27 mouse cellular contexts compared by ENCODE assay signal in the genomic region with DNA sequence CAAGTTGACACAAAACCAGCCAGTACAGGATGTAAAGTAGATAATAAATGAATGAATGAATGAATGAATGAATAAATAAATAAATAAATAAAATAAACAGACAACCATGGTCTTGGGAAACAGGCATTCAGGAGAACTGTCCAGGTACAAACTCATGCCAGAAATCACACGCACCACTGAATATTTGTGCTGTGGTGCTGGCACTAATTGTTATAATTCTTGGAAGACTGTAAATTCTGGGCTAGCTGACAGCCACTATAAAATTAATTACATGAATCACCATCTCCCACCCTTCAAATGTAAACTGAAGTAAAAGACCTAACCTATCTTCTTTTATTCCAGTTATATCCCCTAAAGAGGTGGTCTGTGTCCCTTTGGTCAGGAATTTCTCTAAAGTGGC.
DNase-seq lines count a peak whose midpoint lies in the region; ATAC-seq lines count a peak whose summit lies in the region.
"Had no signal": no experiment of that assay in that cellular context is flagged by ENCODE, and none has a peak within 500 bp of the region (broad histone marks: within the 10 kb centered on the region; RNA-seq: fewer than 3 reads in every experiment).

No protein-coding gene starts in this region.

- DNase-seq in cerebellum, postnatal 10 days = peak; percentile 80 to 83
- DNase-seq in cerebellum, postnatal 36 days = peak; percentile 23 to 39
- no peak for DNase-seq in cerebellum, adult 9-11 months
- DNase-seq in retina, postnatal 1 day = peak; percentile 35
- DNase-seq in retina, embryonic 14.5 days (ENCODE audit: low spot score) = no peak
- no peak for DNase-seq in forebrain, embryonic 11.5 days (ENCODE audit: low spot score)
- DNase-seq: adrenal gland, adult 2 months; adrenal gland, postnatal 14 days; B cell, adult 2 months; gastrocnemius, postnatal 25 days; heart, adult 18-20 months; heart, postnatal 10 days; heart, postnatal 36 days; kidney, adult 11 months had no signal

- ATAC-seq in cerebellum, adult (ENCODE audit: insufficient number of reproducible peaks, low FRiP score, low TSS enrichment) = no peak
- no peak for ATAC-seq in forebrain, embryonic 11.5 days (replicated peaks; ENCODE audit: low FRiP score)
- ATAC-seq: forebrain, embryonic 15.5 days; hindbrain, embryonic 16.5 days; intestine, embryonic 15.5 days had no signal

- no peaks in the 10 kb centered on the region for H3K27me3 ChIP-seq in forebrain, embryonic 11.5 days (ENCODE audit: control insufficient read depth, insufficient read depth, low read length)
- H3K27me3 ChIP-seq: CH12.LX; embryonic facial prominence, embryonic 12.5 days; embryonic facial prominence, embryonic 15.5 days; forebrain, embryonic 12.5 days; forebrain, embryonic 15.5 days; heart, embryonic 12.5 days; heart, embryonic 15.5 days; hindbrain, embryonic 13.5 days; intestine, embryonic 15.5 days had no signal

- H3K4me2 ChIP-seq in forebrain, embryonic 11.5 days (ENCODE audit: low read depth, low read length, severe bottlenecking) = no peak overlapping the region
- H3K4me2 ChIP-seq: embryonic facial prominence, embryonic 12.5 days; embryonic facial prominence, embryonic 15.5 days; forebrain, embryonic 12.5 days; forebrain, embryonic 15.5 days; heart, embryonic 12.5 days; heart, embryonic 15.5 days; hindbrain, embryonic 13.5 days; intestine, embryonic 15.5 days had no signal

- WGBS in forebrain, embryonic 11.5 days = 96% methylated on average over 1 of the region's 1 CpGs

- no peaks in the 10 kb centered on the region for H3K9me3 ChIP-seq in forebrain, embryonic 11.5 days (ENCODE audit: control insufficient read depth, low read length)
- H3K9me3 ChIP-seq: embryonic facial prominence, embryonic 12.5 days; embryonic facial prominence, embryonic 15.5 days; forebrain, embryonic 12.5 days; forebrain, embryonic 15.5 days; G1E; heart, embryonic 12.5 days; heart, embryonic 15.5 days; hindbrain, embryonic 10.5 days; hindbrain, embryonic 13.5 days; intestine, embryonic 15.5 days had no signal

- no peak overlapping the region for H3K27ac ChIP-seq in forebrain, embryonic 11.5 days (ENCODE audit: low read depth, low read length)
- H3K27ac ChIP-seq: embryonic facial prominence, embryonic 12.5 days; embryonic facial prominence, embryonic 15.5 days; forebrain, embryonic 12.5 days; forebrain, embryonic 15.5 days; heart, embryonic 15.5 days; hindbrain, embryonic 10.5 days; hindbrain, embryonic 13.5 days; intestine, embryonic 15.5 days had no signal

- no peak overlapping the region for H3K9ac ChIP-seq in forebrain, embryonic 11.5 days (ENCODE audit: low read length)
- H3K9ac ChIP-seq: embryonic facial prominence, embryonic 12.5 days; embryonic facial prominence, embryonic 15.5 days; forebrain, embryonic 12.5 days; forebrain, embryonic 15.5 days; heart, embryonic 12.5 days; heart, embryonic 15.5 days; hindbrain, embryonic 13.5 days; intestine, embryonic 15.5 days had no signal

- no peak overlapping the region for H3K4me3 ChIP-seq in forebrain, embryonic 11.5 days (ENCODE audit: low read depth, low read length)
- H3K4me3 ChIP-seq: embryonic facial prominence, embryonic 12.5 days; embryonic facial prominence, embryonic 15.5 days; forebrain, embryonic 12.5 days; forebrain, embryonic 15.5 days; heart, embryonic 12.5 days; heart, embryonic 15.5 days; hindbrain, embryonic 10.5 days; hindbrain, embryonic 13.5 days; intestine, embryonic 15.5 days had no signal

- H3K4me1 ChIP-seq in forebrain, embryonic 11.5 days (replicated peaks; ENCODE audit: control insufficient read depth, insufficient read depth, low read length) = no peaks in the 10 kb centered on the region
- H3K4me1 ChIP-seq: embryonic facial prominence, embryonic 12.5 days; embryonic facial prominence, embryonic 15.5 days; heart, embryonic 12.5 days; heart, embryonic 15.5 days; hindbrain, embryonic 10.5 days; hindbrain, embryonic 13.5 days; intestine, embryonic 15.5 days had no signal

- no peaks in the 10 kb centered on the region for H3K36me3 ChIP-seq in forebrain, embryonic 11.5 days (ENCODE audit: control insufficient read depth, insufficient read depth, low read length)
- H3K36me3 ChIP-seq: embryonic facial prominence, embryonic 12.5 days; embryonic facial prominence, embryonic 15.5 days; forebrain, embryonic 12.5 days; forebrain, embryonic 15.5 days; G1E; heart, embryonic 12.5 days; heart, embryonic 15.5 days; hindbrain, embryonic 10.5 days; hindbrain, embryonic 13.5 days; intestine, embryonic 15.5 days had no signal

Comparison
In these comparisons a context has a peak if more than half of its experiments do, and no peak if none do; other contexts are left out.
1. DNase-seq: peak in cerebellum, postnatal 10 days (2 of 2), cerebellum, postnatal 36 days (2 of 2) and retina, postnatal 1 day (single experiment); none in cerebellum, adult 9-11 months (single experiment), retina, embryonic 14.5 days (single experiment) and forebrain, embryonic 11.5 days (single experiment).